ENCODE assay signal across 15 mouse cellular contexts in genomic region chr6:51761506-51761905, GRCm38 (mm10).
"Had no signal": no experiment of that assay in that cellular context is flagged by ENCODE, and none has a peak within 500 bp of the region (broad histone marks: within the 10 kb centered on the region; RNA-seq: fewer than 3 reads in every experiment).

No protein-coding gene starts in this region.

- DNase-seq: kidney, adult 11 months; lung, postnatal 36 days; midbrain, embryonic 14.5 days; right cerebral cortex, adult 18-20 months; right cerebral cortex, postnatal 25 days; thymus, postnatal 36 days had no signal

- H3K36me3 ChIP-seq: kidney, embryonic 15.5 days; limb, embryonic 12.5 days; midbrain, embryonic 10.5 days; neural tube, embryonic 15.5 days had no signal

- H3K9ac ChIP-seq: kidney, embryonic 15.5 days; limb, embryonic 12.5 days; liver, embryonic 14.5 days; neural tube, embryonic 15.5 days had no signal

- H3K27ac ChIP-seq: kidney, embryonic 15.5 days; layer of hippocampus, adult 2 months; limb, embryonic 12.5 days; liver, embryonic 14.5 days; midbrain, embryonic 10.5 days; neural tube, embryonic 15.5 days had no signal

- H3K9me3 ChIP-seq: kidney, embryonic 15.5 days; limb, embryonic 12.5 days; midbrain, embryonic 10.5 days; neural tube, embryonic 15.5 days had no signal

- ATAC-seq: inflammation-experienced regulatory T-cells, adult 6 months; lung, postnatal 0 days had no signal

- H3K4me3 ChIP-seq: kidney, embryonic 15.5 days; layer of hippocampus, adult 2 months; limb, embryonic 12.5 days; midbrain, embryonic 10.5 days; myocyte; neural tube, embryonic 15.5 days had no signal

- H3K4me2 ChIP-seq: kidney, embryonic 15.5 days; limb, embryonic 12.5 days; neural tube, embryonic 15.5 days had no signal
